Mouse (Mus musculus): Measurements from ENCODE around the gene Sult2b1.

GRCm38 (mm10) chr7:45730727-45731431, 53.6 kb downstream of the Sult2b1 start:
- peak in 1 of 2 experiments; percentile 74; a peak in 3 of 4 replicates for TF ChIP-seq CTCF (conservative IDR thresholded peaks at IDR 0.05 in 1 of 2, IDR thresholded peaks at IDR 0.05 in 1 of 2; ENCODE audit: low read depth in 2 of 2, low read length in 2 of 2)
- TF ChIP-seq USF1 (IDR thresholded peaks at IDR 0.05; ENCODE audit: low read depth, low read length): no peak
- TF ChIP-seq ZC3H11A (IDR thresholded peaks at IDR 0.05; ENCODE audit: low read depth, low read length): no peak
- 0 out of 2 replicates have a peak, but pooled peaks have one; percentile 11 for TF ChIP-seq MAX (IDR thresholded peaks at IDR 0.05; ENCODE audit: low read length)

Data from CH12.LX (cell line).